Mouse (Mus musculus) hindbrain, embryonic 15.5 days (tissue): ENCODE data around the gene Capza1. TPM values are rescaled to one million over a fixed set of nuclear protein-coding genes. Genes with fewer than 3 reads are reported as not detected.
A peak's percentile ranks its signal among the peaks of the same experiment; 100 is the strongest.

ENCODE experiments used
- ATAC-seq: fragments of 200-750 bp; cut with Nextera tagmentation; 2 replicates; pipeline ENCODE4 v1.8.0; 2017; ENCODE audit warnings: low read depth, moderate number of reproducible peaks, moderate TSS enrichment; ENCODE audit not compliant: low FRiP score
- H3K27ac ChIP-seq: fragments of 300-500 bp; sonication (generic); replicated peaks from 2 replicates; pipeline ENCODE4 v1.5.1; 2015; ENCODE audit warnings: mild to moderate bottlenecking, inconsistent platforms
- H3K27me3 ChIP-seq: fragments of 300-500 bp; sonication (generic); 2 replicates; pipeline ENCODE4 v1.6.1; 2015; ENCODE audit warnings: control low read depth, inconsistent platforms
- H3K36me3 ChIP-seq: fragments of 300-500 bp; sonication (generic); 2 replicates; pipeline ENCODE4 v1.6.1; 2015; ENCODE audit warnings: control low read depth, inconsistent platforms
- H3K4me1 ChIP-seq: fragments of 300-500 bp; sonication (generic); replicated peaks from 2 replicates; pipeline ENCODE4 v1.6.1; 2015; ENCODE audit warnings: control low read depth, inconsistent platforms
- H3K4me2 ChIP-seq: fragments of 300-500 bp; sonication (generic); 2 replicates; pipeline ENCODE4 v1.6.1; 2015; ENCODE audit warnings: moderate library complexity, mild to moderate bottlenecking, inconsistent platforms
- H3K4me3 ChIP-seq: fragments of 300-500 bp; sonication (generic); 2 replicates; pipeline ENCODE4 v1.5.1; 2015; ENCODE audit warnings: mild to moderate bottlenecking, inconsistent platforms
- H3K9ac ChIP-seq: fragments of 300-500 bp; sonication (generic); 2 replicates; pipeline ENCODE4 v1.6.1; 2015; ENCODE audit warnings: inconsistent platforms
- H3K9me3 ChIP-seq: fragments of 300-500 bp; sonication (generic); 2 replicates; pipeline ENCODE4 v1.6.1; 2016; ENCODE audit warnings: control low read depth, inconsistent platforms
- WGBS: fragments of 180-500 bp; shearing (Covaris S2); methylation state at CpG from one replicate; pipeline ENCODE4 v1.1.7; 2015; 5-methylcytosine and 5-hydroxymethylcytosine counted together
- polyA plus RNA-seq: library from polyadenylated mRNA; unstranded; fragments of >200 nt; fragmentation: Nextera tagmentation; extraction: Ambion mirVana; gene quantifications from 2 replicates; pipeline ENCODE4 v1.2.1, GENCODE M21; 2015

Gene Capza1
- polyA plus RNA-seq, 1 experiment from 2014 or later, result 150 TPM

GRCm38 (mm10) chr3:104856106-104856505 is 8.2 kb downstream of the Capza1 start:
- H3K9me3 ChIP-seq, result no peaks in the 10 kb centered on the region
- no peak overlapping the region for H3K9ac ChIP-seq
- no peak overlapping the region for H3K27ac ChIP-seq
- ATAC-seq, result no peak
- H3K4me1 ChIP-seq, result peaks cover 3% of the 10 kb centered on the region
- H3K4me3 ChIP-seq, result no peak overlapping the region
- no peak overlapping the region for H3K4me2 ChIP-seq
- H3K27me3 ChIP-seq, result no peaks in the 10 kb centered on the region
- WGBS, result 88% methylated on average over 1 of the region's 1 CpGs
- H3K36me3 ChIP-seq, result 0 out of 2 replicates have a peak, but pooled peaks cover 4% of the 10 kb centered on the region

GRCm38 (mm10) chr3:104854866-104855265 is 9.4 kb downstream of the Capza1 start:
- Histone ChIP-seq H3K27ac (no peak overlapping the region), H3K9me3 (no peaks in the 10 kb centered on the region), H3K4me3 (no peak overlapping the region), H3K4me2 (no peak overlapping the region), H3K36me3 (0 out of 2 replicates have a peak, but pooled peaks cover 4% of the 10 kb centered on the region), H3K9ac (no peak overlapping the region), H3K4me1 (no peaks in the 10 kb centered on the region), H3K27me3 (no peaks in the 10 kb centered on the region)
- ATAC-seq, result no peak

- Histone ChIP-seq H3K4me2 (no peak overlapping the region), H3K27ac (no peak overlapping the region), H3K4me3 (no peak overlapping the region), H3K4me1 (no peaks in the 10 kb centered on the region), H3K9ac (no peak overlapping the region), H3K27me3 (no peaks in the 10 kb centered on the region), H3K36me3 (0 out of 2 replicates have a peak, but pooled peaks cover 4% of the 10 kb centered on the region), H3K9me3 (no peaks in the 10 kb centered on the region)
- 85% methylated on average over 1 of the region's 1 CpGs for WGBS
- ATAC-seq, result no peak
These were observed 9.8 kb downstream of the Capza1 start for GRCm38 (mm10) chr3:104854465-104854864.

- Histone ChIP-seq H3K27ac (no peak overlapping the region), H3K4me2 (no peak overlapping the region), H3K4me3 (no peak overlapping the region), H3K36me3 (peaks cover 23% of the 10 kb centered on the region), H3K27me3 (no peaks in the 10 kb centered on the region), H3K9me3 (no peaks in the 10 kb centered on the region), H3K9ac (no peak overlapping the region), H3K4me1 (no peaks in the 10 kb centered on the region)
- 92% methylated on average over 4 of the region's 4 CpGs for WGBS
- ATAC-seq, result no peak
These were observed 17.7 kb downstream of the Capza1 start for GRCm38 (mm10) chr3:104846601-104847000.

GRCm38 (mm10) chr3:104841049-104841448 is 23.3 kb downstream of the Capza1 start:
- H3K9ac ChIP-seq, result no peak overlapping the region
- 96% methylated on average over 5 of the region's 5 CpGs for WGBS
- H3K4me2 ChIP-seq, result no peak overlapping the region
- H3K4me3 ChIP-seq, result no peak overlapping the region
- H3K27ac ChIP-seq, result no peak overlapping the region
- no peak for ATAC-seq
- no peaks in the 10 kb centered on the region for H3K9me3 ChIP-seq
- H3K27me3 ChIP-seq, result no peaks in the 10 kb centered on the region
- no peaks in the 10 kb centered on the region for H3K4me1 ChIP-seq
- peaks cover 41% of the 10 kb centered on the region for H3K36me3 ChIP-seq

- ATAC-seq, result no peak
- Histone ChIP-seq H3K4me1 (no peaks in the 10 kb centered on the region), H3K4me3 (no peak overlapping the region), H3K9me3 (no peaks in the 10 kb centered on the region), H3K4me2 (no peak overlapping the region), H3K27ac (no peak overlapping the region), H3K27me3 (no peaks in the 10 kb centered on the region), H3K9ac (no peak overlapping the region), H3K36me3 (peaks cover 40% of the 10 kb centered on the region)
- 91% methylated on average over 3 of the region's 3 CpGs for WGBS
These were observed 28.5 kb downstream of the Capza1 start for GRCm38 (mm10) chr3:104835797-104836196.

GRCm38 (mm10) chr3:104822413-104822812 is 41.9 kb downstream of the Capza1 start:
- no peak overlapping the region for H3K4me3 ChIP-seq
- no peak for ATAC-seq
- WGBS, result 83% methylated on average over 3 of the region's 3 CpGs
- H3K9ac ChIP-seq, result no peak overlapping the region
- H3K9me3 ChIP-seq, result no peaks in the 10 kb centered on the region
- H3K36me3 ChIP-seq, result peaks cover 18% of the 10 kb centered on the region
- peaks cover 10% of the 10 kb centered on the region for H3K4me1 ChIP-seq
- no peak overlapping the region for H3K27ac ChIP-seq
- H3K27me3 ChIP-seq, result no peaks in the 10 kb centered on the region
- H3K4me2 ChIP-seq, result no peak overlapping the region

- Histone ChIP-seq H3K4me3 (no peak overlapping the region), H3K4me2 (no peak overlapping the region), H3K4me1 (peaks cover 18% of the 10 kb centered on the region), H3K9me3 (no peaks in the 10 kb centered on the region), H3K36me3 (peaks cover 9% of the 10 kb centered on the region), H3K9ac (no peak overlapping the region), H3K27me3 (no peaks in the 10 kb centered on the region), H3K27ac (no peak overlapping the region)
- WGBS, result 59% methylated on average over 1 of the region's 1 CpGs
- ATAC-seq, result no peak
These were observed 43.9 kb downstream of the Capza1 start for GRCm38 (mm10) chr3:104820426-104820825.

- Histone ChIP-seq H3K9ac (no peak overlapping the region; the same call in 1 of the 2 replicates), H3K4me1 (peaks cover 18% of the 10 kb centered on the region), H3K4me3 (peak overlapping the region; percentile 73), H3K9me3 (no peaks in the 10 kb centered on the region), H3K27ac (peak overlapping the region; percentile 76; the same call in 1 of the 2 replicates), H3K27me3 (no peaks in the 10 kb centered on the region), H3K4me2 (peak overlapping the region; percentile 96), H3K36me3 (peaks cover 6% of the 10 kb centered on the region; the same call in 1 of the 2 replicates)
- no peak for ATAC-seq
- WGBS, result 8% methylated on average over 3 of the region's 3 CpGs
These were observed 45.6 kb downstream of the Capza1 start for GRCm38 (mm10) chr3:104818749-104819134.

- WGBS, result under 1% methylated on average over 40 of the region's 40 CpGs
- peak; percentile 79 for ATAC-seq
- peak within 1 kb of the TSS; percentile 76 for H3K27ac ChIP-seq
These were observed 46.1 kb downstream of the Capza1 start, which contains the start of gene Mov10 for GRCm38 (mm10) chr3:104817991-104818748. Gene Mov10 (minus strand): TSS chr3:104818563.

GRCm38 (mm10) chr3:104817481-104817990 is 46.8 kb downstream of the Capza1 start:
- H3K36me3 ChIP-seq, result peaks cover 5% of the 10 kb centered on the region; the same call in 1 of the 2 replicates
- H3K9me3 ChIP-seq, result no peaks in the 10 kb centered on the region
- peak overlapping the region; percentile 59 for H3K9ac ChIP-seq
- peaks cover 18% of the 10 kb centered on the region for H3K4me1 ChIP-seq
- 0% methylated on average over 44 of the region's 46 CpGs for WGBS
- H3K4me3 ChIP-seq, result peak overlapping the region; percentile 73
- H3K27ac ChIP-seq, result peak overlapping the region; percentile 76
- ATAC-seq, result peak; percentile 83
- no peaks in the 10 kb centered on the region for H3K27me3 ChIP-seq
- H3K4me2 ChIP-seq, result peak overlapping the region; percentile 96

More at GRCm38 (mm10) chr3:104817991-104818748, 46.1 kb downstream of the Capza1 start, which contains the start of gene Mov10:
- peaks cover 18% of the 10 kb centered on the region for H3K4me1 ChIP-seq
- H3K36me3 ChIP-seq, result peaks cover 6% of the 10 kb centered on the region; the same call in 1 of the 2 replicates
- no peaks in the 10 kb centered on the region for H3K27me3 ChIP-seq
- H3K9me3 ChIP-seq, result no peaks in the 10 kb centered on the region
- H3K4me2 ChIP-seq, result peak within 1 kb of the TSS; percentile 96
- peak within 1 kb of the TSS; percentile 73 for H3K4me3 ChIP-seq
- peak within 1 kb of the TSS; percentile 59 for H3K9ac ChIP-seq

- Histone ChIP-seq H3K27ac (no peak overlapping the region), H3K27me3 (no peaks in the 10 kb centered on the region), H3K9me3 (no peaks in the 10 kb centered on the region), H3K4me2 (no peak overlapping the region), H3K9ac (no peak overlapping the region), H3K36me3 (no peaks in the 10 kb centered on the region; the same call in 1 of the 2 replicates), H3K4me3 (no peak overlapping the region), H3K4me1 (peaks cover 18% of the 10 kb centered on the region)
- WGBS, result 97% methylated on average over 7 of the region's 7 CpGs
- ATAC-seq, result no peak
These were observed 48.2 kb downstream of the Capza1 start for GRCm38 (mm10) chr3:104816130-104816529.
